Mouse (Mus musculus) heart, adult 2 months (tissue): ENCODE measurements around the gene Sh3yl1.

Experiments
- CTCF ChIP-seq: fragments of 200-600 bp; IDR thresholded peaks from 2 replicates; pipeline ENCODE4 v1.8.1; 2022; ENCODE audit warnings: antibody characterized with exemption, mild to moderate bottlenecking, moderate library complexity
- POLR2A ChIP-seq: fragments of 200-500 bp; IDR thresholded peaks from 2 replicates; pipeline ENCODE4 v1.6.1; 2011; ENCODE audit warnings: mild to moderate bottlenecking, low read depth, low read length, control low read depth; ENCODE audit not compliant: insufficient read depth

DNA sequence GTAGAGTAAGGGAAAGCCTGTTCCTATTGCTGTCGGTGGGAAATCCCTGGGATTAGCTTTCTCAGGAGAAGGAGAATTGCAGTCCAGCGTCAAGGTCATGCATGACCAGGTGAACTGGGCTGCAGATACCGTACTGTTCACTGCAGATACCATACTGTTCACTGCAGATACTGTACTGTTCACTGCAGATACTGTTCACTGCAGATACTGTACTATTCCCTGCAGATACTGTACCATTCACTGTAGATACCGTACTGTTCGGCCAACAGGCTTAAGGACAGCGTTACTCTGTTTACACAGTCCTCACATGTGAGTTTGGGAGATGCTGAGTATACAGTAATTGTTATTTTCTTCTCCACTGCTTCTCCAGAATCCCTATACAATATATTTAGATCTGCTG lies 16.7 kb downstream of the Sh3yl1 start:
- no peak for TF ChIP-seq CTCF
- TF ChIP-seq POLR2A = no peak
